Mouse (Mus musculus): ENCODE results near the gene Tnni2. TPM values are rescaled to one million over a fixed set of nuclear protein-coding genes. Genes with fewer than 3 reads are reported as not detected.

Tnni2 gene
- polyA plus RNA-seq, 1 experiment from 2014 or later = 3.3 TPM

GRCm38 (mm10) chr7:142433623-142434022 lies 8.0 kb upstream of the Tnni2 start:
- Histone ChIP-seq H3K27me3 (replicated peaks) (no peaks in the 10 kb centered on the region), H3K4me3 (no peak overlapping the region), H3K36me3 (no peaks in the 10 kb centered on the region), H3K27ac (no peak overlapping the region), H3K9ac (no peak overlapping the region), H3K4me2 (replicated peaks) (no peak overlapping the region), H3K9me3 (no peaks in the 10 kb centered on the region), H3K4me1 (peaks cover 19% of the 10 kb centered on the region)
- no peak for ATAC-seq (ENCODE audit: low FRiP score, low read depth)
- WGBS = 57% methylated on average over 19 of the region's 19 CpGs

GRCm38 (mm10) chr7:142434137-142434865 lies 7.3 kb upstream of the Tnni2 start, which contains the start of gene Syt8:
Syt8 (plus strand) TSS chr7:142434850.
- Histone ChIP-seq H3K9ac (no peak within 1 kb of the TSS), H3K4me1 (peaks cover 19% of the 10 kb centered on the region), H3K4me2 (replicated peaks) (no peak within 1 kb of the TSS), H3K4me3 (no peak within 1 kb of the TSS), H3K9me3 (no peaks in the 10 kb centered on the region), H3K36me3 (no peaks in the 10 kb centered on the region), H3K27ac (no peak within 1 kb of the TSS), H3K27me3 (replicated peaks) (no peaks in the 10 kb centered on the region)
- ATAC-seq (ENCODE audit: low FRiP score, low read depth) = no peak
- 88% methylated on average over 10 of the region's 10 CpGs for WGBS

GRCm38 (mm10) chr7:142435524-142435923 lies 6.1 kb upstream of the Tnni2 start:
- H3K4me2 ChIP-seq (replicated peaks) = no peak overlapping the region
- no peaks in the 10 kb centered on the region for H3K9me3 ChIP-seq
- no peak overlapping the region for H3K9ac ChIP-seq
- no peaks in the 10 kb centered on the region for H3K36me3 ChIP-seq
- no peaks in the 10 kb centered on the region for H3K27me3 ChIP-seq (replicated peaks)
- H3K4me3 ChIP-seq = no peak overlapping the region
- ATAC-seq (ENCODE audit: low FRiP score, low read depth) = no peak
- no peak overlapping the region for H3K27ac ChIP-seq
- peaks cover 10% of the 10 kb centered on the region for H3K4me1 ChIP-seq
- 28% methylated on average over 4 of the region's 4 CpGs for WGBS

GRCm38 (mm10) chr7:142437324-142437723 lies 4.3 kb upstream of the Tnni2 start:
- 84% methylated on average over 5 of the region's 5 CpGs for WGBS
- no peak overlapping the region for H3K27ac ChIP-seq
- no peaks in the 10 kb centered on the region for H3K36me3 ChIP-seq
- no peaks in the 10 kb centered on the region for H3K27me3 ChIP-seq (replicated peaks)
- H3K9ac ChIP-seq = no peak overlapping the region
- no peaks in the 10 kb centered on the region for H3K9me3 ChIP-seq
- peaks cover 6% of the 10 kb centered on the region; the same call in 1 of the 2 replicates for H3K4me1 ChIP-seq
- no peak overlapping the region for H3K4me2 ChIP-seq (replicated peaks)
- no peak for ATAC-seq (ENCODE audit: low FRiP score, low read depth)
- no peak overlapping the region for H3K4me3 ChIP-seq

- no peak for ATAC-seq (ENCODE audit: low FRiP score, low read depth)
- 83% methylated on average over 14 of the region's 14 CpGs for WGBS
Observed at GRCm38 (mm10) chr7:142439966-142440365, 1.6 kb upstream of the Tnni2 start.

GRCm38 (mm10) chr7:142440657-142441114 lies 922 bp upstream of the Tnni2 start:
- H3K4me2 ChIP-seq (replicated peaks) = no peak overlapping the region
- ATAC-seq (ENCODE audit: low FRiP score, low read depth) = no peak
- no peaks in the 10 kb centered on the region for H3K27me3 ChIP-seq (replicated peaks)
- no peaks in the 10 kb centered on the region for H3K9me3 ChIP-seq
- H3K4me3 ChIP-seq = no peak overlapping the region
- peak overlapping the region; percentile 18; the same call in 1 of the 2 replicates for H3K9ac ChIP-seq
- no peaks in the 10 kb centered on the region for H3K36me3 ChIP-seq
- H3K4me1 ChIP-seq = 0 out of 2 replicates have a peak, but pooled peaks cover 3% of the 10 kb centered on the region
- WGBS = 67% methylated on average over 5 of the region's 5 CpGs
- no peak overlapping the region for H3K27ac ChIP-seq

More at GRCm38 (mm10) chr7:142439966-142440365, 1.6 kb upstream of the Tnni2 start:
- H3K36me3 ChIP-seq = no peaks in the 10 kb centered on the region
- no peak overlapping the region for H3K4me3 ChIP-seq
- H3K4me2 ChIP-seq (replicated peaks) = no peak overlapping the region
- no peak overlapping the region for H3K9ac ChIP-seq
- no peak overlapping the region for H3K27ac ChIP-seq
- H3K27me3 ChIP-seq (replicated peaks) = no peaks in the 10 kb centered on the region
- no peaks in the 10 kb centered on the region for H3K9me3 ChIP-seq
- H3K4me1 ChIP-seq = 0 out of 2 replicates have a peak, but pooled peaks cover 3% of the 10 kb centered on the region

GRCm38 (mm10) chr7:142442081-142442907 lies 686 bp downstream of the Tnni2 start:
- ATAC-seq (ENCODE audit: low FRiP score, low read depth) = no peak
- H3K4me3 ChIP-seq = no peak overlapping the region
- no peaks in the 10 kb centered on the region for H3K27me3 ChIP-seq (replicated peaks)
- no peaks in the 10 kb centered on the region for H3K36me3 ChIP-seq
- no peaks in the 10 kb centered on the region for H3K9me3 ChIP-seq
- no peak overlapping the region for H3K9ac ChIP-seq
- no peak overlapping the region for H3K27ac ChIP-seq
- H3K4me2 ChIP-seq (replicated peaks) = no peak overlapping the region
- H3K4me1 ChIP-seq = 0 out of 2 replicates have a peak, but pooled peaks cover 3% of the 10 kb centered on the region
- WGBS = 74% methylated on average over 9 of the region's 9 CpGs

GRCm38 (mm10) chr7:142442908-142443420 lies 1.4 kb downstream of the Tnni2 start:
- Histone ChIP-seq H3K4me1 (0 out of 2 replicates have a peak, but pooled peaks cover 3% of the 10 kb centered on the region), H3K9me3 (no peaks in the 10 kb centered on the region), H3K9ac (no peak overlapping the region), H3K27me3 (replicated peaks) (no peaks in the 10 kb centered on the region), H3K4me3 (no peak overlapping the region), H3K36me3 (no peaks in the 10 kb centered on the region), H3K27ac (no peak overlapping the region), H3K4me2 (replicated peaks) (no peak overlapping the region)
- WGBS = 90% methylated on average over 7 of the region's 7 CpGs
- no peak for ATAC-seq (ENCODE audit: low FRiP score, low read depth)

- no peak overlapping the region for H3K4me3 ChIP-seq
- H3K4me2 ChIP-seq (replicated peaks) = no peak overlapping the region
- no peaks in the 10 kb centered on the region for H3K9me3 ChIP-seq
- no peak overlapping the region for H3K9ac ChIP-seq
- 0 out of 2 replicates have a peak, but pooled peaks cover 3% of the 10 kb centered on the region for H3K4me1 ChIP-seq
- 86% methylated on average over 5 of the region's 5 CpGs for WGBS
- ATAC-seq (ENCODE audit: low FRiP score, low read depth) = no peak
- no peak overlapping the region for H3K27ac ChIP-seq
- H3K27me3 ChIP-seq (replicated peaks) = no peaks in the 10 kb centered on the region
- no peaks in the 10 kb centered on the region for H3K36me3 ChIP-seq
Observed at GRCm38 (mm10) chr7:142443474-142443873, 1.9 kb downstream of the Tnni2 start.

- no peaks in the 10 kb centered on the region for H3K36me3 ChIP-seq
- no peak overlapping the region for H3K4me2 ChIP-seq (replicated peaks)
- H3K4me3 ChIP-seq = no peak overlapping the region
- 93% methylated on average over 6 of the region's 6 CpGs for WGBS
- 0 out of 2 replicates have a peak, but pooled peaks cover 3% of the 10 kb centered on the region for H3K4me1 ChIP-seq
- no peak overlapping the region for H3K9ac ChIP-seq
- ATAC-seq (ENCODE audit: low FRiP score, low read depth) = no peak
- no peak overlapping the region for H3K27ac ChIP-seq
- no peaks in the 10 kb centered on the region for H3K27me3 ChIP-seq (replicated peaks)
- no peaks in the 10 kb centered on the region for H3K9me3 ChIP-seq
Observed at GRCm38 (mm10) chr7:142444171-142444570, 2.6 kb downstream of the Tnni2 start.

- Histone ChIP-seq H3K4me1 (0 out of 2 replicates have a peak, but pooled peaks cover 3% of the 10 kb centered on the region), H3K9me3 (no peaks in the 10 kb centered on the region), H3K4me3 (no peak overlapping the region), H3K27me3 (replicated peaks) (no peaks in the 10 kb centered on the region), H3K4me2 (replicated peaks) (no peak overlapping the region), H3K9ac (no peak overlapping the region), H3K27ac (no peak overlapping the region), H3K36me3 (no peaks in the 10 kb centered on the region)
- no peak for ATAC-seq (ENCODE audit: low FRiP score, low read depth)
- 84% methylated on average over 6 of the region's 6 CpGs for WGBS
Observed at GRCm38 (mm10) chr7:142445324-142445723, 3.7 kb downstream of the Tnni2 start.

- Histone ChIP-seq H3K9ac (no peak overlapping the region), H3K4me1 (no peaks in the 10 kb centered on the region), H3K4me3 (no peak overlapping the region), H3K27me3 (replicated peaks) (no peaks in the 10 kb centered on the region), H3K36me3 (no peaks in the 10 kb centered on the region), H3K27ac (no peak overlapping the region), H3K9me3 (no peaks in the 10 kb centered on the region), H3K4me2 (replicated peaks) (no peak overlapping the region)
- WGBS = 89% methylated on average over 4 of the region's 4 CpGs
- no peak for ATAC-seq (ENCODE audit: low FRiP score, low read depth)
Observed at GRCm38 (mm10) chr7:142446264-142446663, 4.7 kb downstream of the Tnni2 start.

Measured in neural tube, embryonic 12.5 days (tissue).